Mouse (Mus musculus): ENCODE measurements around the gene Kcnh4. TPM values are rescaled to one million over a fixed set of nuclear protein-coding genes. Genes with fewer than 3 reads are reported as not detected.

Kcnh4 gene
- polyA plus RNA-seq, 2 experiments = 0.09 TPM; not detected in 1

- Histone ChIP-seq H3K4me1 (ENCODE audit: control insufficient read depth, insufficient read depth, low read length) (peaks cover 7% of the 10 kb centered on the region; the same call in 1 of the 2 replicates), H3K36me3 (ENCODE audit: control insufficient read depth, insufficient read depth, low read length) (peaks cover 8% of the 10 kb centered on the region), H3K27me3 (ENCODE audit: control insufficient read depth, insufficient read depth, low read length) (no peaks in the 10 kb centered on the region), H3K9me3 (ENCODE audit: control insufficient read depth, low read length) (no peaks in the 10 kb centered on the region), H3K27ac (replicated peaks; ENCODE audit: low read depth, low read length) (no peak overlapping the region), H3K9ac (ENCODE audit: low read depth, low read length, severe bottlenecking) (no peak overlapping the region), H3K4me2 (replicated peaks; ENCODE audit: low read depth, low read length, severe bottlenecking) (no peak overlapping the region), H3K4me3 (replicated peaks; ENCODE audit: low read length) (no peak overlapping the region)
- no peak for TF ChIP-seq POLR2A (IDR thresholded peaks at IDR 0.05; ENCODE audit: borderline replicate concordance, extremely low read depth, insufficient read depth, insufficient read length)
- ATAC-seq (ENCODE audit: low FRiP score, low read depth) (no peak), DNase-seq (ENCODE audit: low spot score) (no peak)
- 90% methylated on average over 9 of the region's 9 CpGs for WGBS
Measured at GRCm38 (mm10) chr11:100735134-100735865, 24.4 kb downstream of the Kcnh4 start.

GRCm38 (mm10) chr11:100730477-100731205 is 29.1 kb downstream of the Kcnh4 start:
- Histone ChIP-seq H3K27me3 (ENCODE audit: control insufficient read depth, insufficient read depth, low read length) (no peaks in the 10 kb centered on the region), H3K4me3 (replicated peaks; ENCODE audit: low read length) (no peak overlapping the region), H3K9ac (ENCODE audit: low read depth, low read length, severe bottlenecking) (no peak overlapping the region), H3K36me3 (ENCODE audit: control insufficient read depth, insufficient read depth, low read length) (peaks cover 15% of the 10 kb centered on the region), H3K4me2 (replicated peaks; ENCODE audit: low read depth, low read length, severe bottlenecking) (no peak overlapping the region), H3K27ac (replicated peaks; ENCODE audit: low read depth, low read length) (no peak overlapping the region), H3K9me3 (ENCODE audit: control insufficient read depth, low read length) (no peaks in the 10 kb centered on the region), H3K4me1 (ENCODE audit: control insufficient read depth, insufficient read depth, low read length) (no peaks in the 10 kb centered on the region)
- TF ChIP-seq POLR2A (IDR thresholded peaks at IDR 0.05; ENCODE audit: borderline replicate concordance, extremely low read depth, insufficient read depth, insufficient read length) = no peak
- no peak for DNase-seq (ENCODE audit: low spot score)
- WGBS = 74% methylated on average over 6 of the region's 6 CpGs
- ATAC-seq (ENCODE audit: low FRiP score, low read depth) = no peak

GRCm38 (mm10) chr11:100729976-100730375 is 29.8 kb downstream of the Kcnh4 start:
- WGBS = 84% methylated on average over 4 of the region's 4 CpGs
- Histone ChIP-seq H3K9me3 (ENCODE audit: control insufficient read depth, low read length) (no peaks in the 10 kb centered on the region), H3K27ac (replicated peaks; ENCODE audit: low read depth, low read length) (no peak overlapping the region), H3K9ac (ENCODE audit: low read depth, low read length, severe bottlenecking) (no peak overlapping the region), H3K4me2 (replicated peaks; ENCODE audit: low read depth, low read length, severe bottlenecking) (no peak overlapping the region), H3K27me3 (ENCODE audit: control insufficient read depth, insufficient read depth, low read length) (no peaks in the 10 kb centered on the region), H3K4me3 (replicated peaks; ENCODE audit: low read length) (no peak overlapping the region), H3K4me1 (ENCODE audit: control insufficient read depth, insufficient read depth, low read length) (no peaks in the 10 kb centered on the region), H3K36me3 (ENCODE audit: control insufficient read depth, insufficient read depth, low read length) (peaks cover 12% of the 10 kb centered on the region; the same call in 1 of the 2 replicates)
- TF ChIP-seq POLR2A (IDR thresholded peaks at IDR 0.05; ENCODE audit: borderline replicate concordance, extremely low read depth, insufficient read depth, insufficient read length) = no peak
- no peak for DNase-seq (ENCODE audit: low spot score)
- ATAC-seq (ENCODE audit: low FRiP score, low read depth) = no peak

- no peak overlapping the region for H3K9ac ChIP-seq (ENCODE audit: low read depth, low read length, severe bottlenecking)
Measured at GRCm38 (mm10) chr11:100728601-100729000, 31.1 kb downstream of the Kcnh4 start.

GRCm38 (mm10) chr11:100727201-100727600 is 32.5 kb downstream of the Kcnh4 start:
- H3K9me3 ChIP-seq (ENCODE audit: control insufficient read depth, low read length) = no peaks in the 10 kb centered on the region
- DNase-seq (ENCODE audit: low spot score) (no peak), ATAC-seq (ENCODE audit: low FRiP score, low read depth) (no peak)
- 90% methylated on average over 3 of the region's 3 CpGs for WGBS
- no peak overlapping the region for H3K4me3 ChIP-seq (replicated peaks; ENCODE audit: low read length)
- peaks cover 3% of the 10 kb centered on the region; the same call in 1 of the 2 replicates for H3K4me1 ChIP-seq (ENCODE audit: control insufficient read depth, insufficient read depth, low read length)
- H3K9ac ChIP-seq (ENCODE audit: low read depth, low read length, severe bottlenecking) = no peak overlapping the region
- H3K4me2 ChIP-seq (replicated peaks; ENCODE audit: low read depth, low read length, severe bottlenecking) = no peak overlapping the region
- no peak for TF ChIP-seq POLR2A (IDR thresholded peaks at IDR 0.05; ENCODE audit: borderline replicate concordance, extremely low read depth, insufficient read depth, insufficient read length)
- no peak overlapping the region for H3K27ac ChIP-seq (replicated peaks; ENCODE audit: low read depth, low read length)
- H3K27me3 ChIP-seq (ENCODE audit: control insufficient read depth, insufficient read depth, low read length) = no peaks in the 10 kb centered on the region
- H3K36me3 ChIP-seq (ENCODE audit: control insufficient read depth, insufficient read depth, low read length) = peaks cover 7% of the 10 kb centered on the region; the same call in 1 of the 2 replicates

More at GRCm38 (mm10) chr11:100728601-100729000, 31.1 kb downstream of the Kcnh4 start:
- Histone ChIP-seq H3K9me3 (ENCODE audit: control insufficient read depth, low read length) (no peaks in the 10 kb centered on the region), H3K4me3 (replicated peaks; ENCODE audit: low read length) (no peak overlapping the region), H3K27ac (replicated peaks; ENCODE audit: low read depth, low read length) (no peak overlapping the region), H3K4me1 (ENCODE audit: control insufficient read depth, insufficient read depth, low read length) (no peaks in the 10 kb centered on the region), H3K27me3 (ENCODE audit: control insufficient read depth, insufficient read depth, low read length) (no peaks in the 10 kb centered on the region), H3K36me3 (ENCODE audit: control insufficient read depth, insufficient read depth, low read length) (peaks cover 8% of the 10 kb centered on the region; the same call in 1 of the 2 replicates), H3K4me2 (replicated peaks; ENCODE audit: low read depth, low read length, severe bottlenecking) (no peak overlapping the region)
- no peak for ATAC-seq (ENCODE audit: low FRiP score, low read depth)
- no peak for DNase-seq (ENCODE audit: low spot score)
- 82% methylated on average over 6 of the region's 6 CpGs for WGBS
- no peak for TF ChIP-seq POLR2A (IDR thresholded peaks at IDR 0.05; ENCODE audit: borderline replicate concordance, extremely low read depth, insufficient read depth, insufficient read length)
